Mouse (Mus musculus) cerebral cortex, adult 2 months (tissue): ENCODE results near the gene P2ry2.

Experiments used
- WGBS: fragments of 180-500 bp; shearing (Covaris S2); methylation state at CpG from one replicate; pipeline ENCODE4 v1.1.7; 2018; 5-methylcytosine and 5-hydroxymethylcytosine counted together

P2ry2 gene

GRCm38 (mm10) chr7:100984452-100985395, 27.9 kb downstream of the P2ry2 start:
- 70% methylated on average over 21 of the region's 21 CpGs for WGBS

- WGBS = 43% methylated on average over 2 of the region's 2 CpGs
These were observed 33.5 kb downstream of the P2ry2 start for GRCm38 (mm10) chr7:100979175-100979574.

- 86% methylated on average over 5 of the region's 5 CpGs for WGBS
These were observed 34.5 kb downstream of the P2ry2 start for GRCm38 (mm10) chr7:100978171-100978570.

GRCm38 (mm10) chr7:100974135-100974903, 38.3 kb downstream of the P2ry2 start, which contains the start of gene P2ry6:
TSS of gene P2ry6 (minus strand) at chr7:100974649.
- 13% methylated on average over 35 of the region's 36 CpGs for WGBS

GRCm38 (mm10) chr7:100972875-100973274, 39.8 kb downstream of the P2ry2 start:
- WGBS = 52% methylated on average over 3 of the region's 3 CpGs

GRCm38 (mm10) chr7:100968874-100969659, 43.6 kb downstream of the P2ry2 start:
- 90% methylated on average over 10 of the region's 10 CpGs for WGBS

GRCm38 (mm10) chr7:100968376-100968775, 44.3 kb downstream of the P2ry2 start:
- WGBS = 94% methylated on average over 6 of the region's 6 CpGs

- WGBS = 89% methylated on average over 9 of the region's 9 CpGs
These were observed 44.8 kb downstream of the P2ry2 start for GRCm38 (mm10) chr7:100967850-100968249.

GRCm38 (mm10) chr7:100966014-100966413, 46.7 kb downstream of the P2ry2 start:
- WGBS = 90% methylated on average over 7 of the region's 7 CpGs

- WGBS = 42% methylated on average over 4 of the region's 4 CpGs
These were observed 47.6 kb downstream of the P2ry2 start for GRCm38 (mm10) chr7:100965079-100965478.

- 93% methylated on average over 6 of the region's 6 CpGs for WGBS
These were observed 48.4 kb downstream of the P2ry2 start for GRCm38 (mm10) chr7:100964242-100964641.

- 82% methylated on average over 8 of the region's 8 CpGs for WGBS
These were observed 49.3 kb downstream of the P2ry2 start for GRCm38 (mm10) chr7:100963381-100963780.

GRCm38 (mm10) chr7:100961146-100961545, 51.5 kb downstream of the P2ry2 start:
- 78% methylated on average over 7 of the region's 7 CpGs for whole genome bisulfite sequencing

GRCm38 (mm10) chr7:100960462-100960861, 52.2 kb downstream of the P2ry2 start:
- WGBS = 69% methylated on average over 2 of the region's 2 CpGs

GRCm38 (mm10) chr7:100958426-100958825, 54.2 kb downstream of the P2ry2 start:
- 96% methylated on average over 2 of the region's 2 CpGs for WGBS

- WGBS = 94% methylated on average over 7 of the region's 7 CpGs
These were observed 60.0 kb downstream of the P2ry2 start for GRCm38 (mm10) chr7:100952686-100953085.

- 49% methylated on average over 2 of the region's 2 CpGs for WGBS
These were observed 60.8 kb downstream of the P2ry2 start for GRCm38 (mm10) chr7:100951903-100952302.

- 68% methylated on average over 12 of the region's 12 CpGs for WGBS
These were observed 62.1 kb downstream of the P2ry2 start for GRCm38 (mm10) chr7:100950481-100951010.

- WGBS = 85% methylated on average over 5 of the region's 5 CpGs
These were observed 62.6 kb downstream of the P2ry2 start for GRCm38 (mm10) chr7:100950031-100950430.
